ENCODE assay signal across 15 mouse cellular contexts in genomic region chr2:160655561-160655960, GRCm38 (mm10). TPM values are rescaled to one million over a fixed set of nuclear protein-coding genes. Genes with fewer than 3 reads are reported as not detected.
A peak's percentile ranks its signal among the peaks of the same experiment; 100 is the strongest.
DNase-seq lines count a peak whose midpoint lies in the region; ATAC-seq and TF ChIP-seq lines count a peak whose summit lies in the region.
"Had no signal": no experiment of that assay in that cellular context is flagged by ENCODE, and none has a peak within 500 bp of the region (broad histone marks: within the 10 kb centered on the region; RNA-seq: fewer than 3 reads in every experiment).

No protein-coding gene starts in this region.

- DNase-seq in hindbrain, postnatal 0 days (ENCODE audit: low spot score), result peak; percentile 22
- no peak for DNase-seq in hindbrain, embryonic 11.5 days (ENCODE audit: low spot score)
- peak; percentile 53 for DNase-seq in cerebellum, adult 9-10 months
- peak; percentile 70 for DNase-seq in layer of hippocampus, adult 9-11 months
- DNase-seq in spleen, adult 12 weeks (ENCODE audit: low spot score), result no peak
- no peak for DNase-seq in spleen, adult 18-20 months
- DNase-seq: adrenal gland, postnatal 25 days; heart, postnatal 36 days; kidney, adult 8-10 months; kidney, postnatal 4 days; lung, postnatal 14 days; right cerebral cortex, adult 18-20 months had no signal

- 87% methylated on average over 1 of the region's 1 CpGs for WGBS in hindbrain, postnatal 0 days
- WGBS in hindbrain, embryonic 11.5 days, result 100% methylated on average over 1 of the region's 1 CpGs

- no peak overlapping the region for H3K4me3 ChIP-seq in hindbrain, postnatal 0 days (ENCODE audit: low read length)
- H3K4me3 ChIP-seq in hindbrain, embryonic 11.5 days (ENCODE audit: low read depth, low read length), result no peak overlapping the region
- peak overlapping the region; percentile 98 for H3K4me3 ChIP-seq in ES-Bruce4 (ENCODE audit: low read depth, low read length)
- H3K4me3 ChIP-seq: heart, embryonic 12.5 days had no signal

- no peak for TF ChIP-seq EP300 in ES-Bruce4 (IDR thresholded peaks at IDR 0.05; ENCODE audit: insufficient read depth, low read depth, low read length)

- H3K27ac ChIP-seq in hindbrain, postnatal 0 days, result no peak overlapping the region
- H3K27ac ChIP-seq in hindbrain, embryonic 11.5 days (ENCODE audit: low read depth, low read length), result no peak overlapping the region
- H3K27ac ChIP-seq in ES-Bruce4 (ENCODE audit: insufficient read depth, low read length), result peak overlapping the region; percentile 95
- H3K27ac ChIP-seq: liver, embryonic 14.5 days had no signal

- H3K4me2 ChIP-seq in hindbrain, postnatal 0 days (ENCODE audit: low read depth, low read length), result no peak overlapping the region
- no peak overlapping the region for H3K4me2 ChIP-seq in hindbrain, embryonic 11.5 days (replicated peaks; ENCODE audit: low read depth, low read length)
- H3K4me2 ChIP-seq: heart, embryonic 12.5 days had no signal

- H3K9me3 ChIP-seq in hindbrain, postnatal 0 days (ENCODE audit: low read length), result no peaks in the 10 kb centered on the region
- no peaks in the 10 kb centered on the region for H3K9me3 ChIP-seq in hindbrain, embryonic 11.5 days (ENCODE audit: control insufficient read depth, low read length)
- H3K9me3 ChIP-seq in ES-Bruce4 (replicated peaks; ENCODE audit: control insufficient read depth, insufficient read depth, low read length, poor library complexity, severe bottlenecking), result no peaks in the 10 kb centered on the region
- H3K9me3 ChIP-seq: heart, embryonic 12.5 days had no signal

- no peak for TF ChIP-seq CTCF in hindbrain, postnatal 0 days (IDR thresholded peaks at IDR 0.05; ENCODE audit: low read depth)
- TF ChIP-seq CTCF in ES-Bruce4 (IDR thresholded peaks at IDR 0.05; ENCODE audit: low read depth, low read length), result no peak

- TF ChIP-seq POLR2A in ES-Bruce4 (IDR thresholded peaks at IDR 0.05; ENCODE audit: insufficient read depth, low read length), result no peak

- no peaks in the 10 kb centered on the region; the same call in 1 of the 2 replicates for H3K36me3 ChIP-seq in hindbrain, postnatal 0 days (ENCODE audit: insufficient read depth, low read length)
- 0 out of 2 replicates have a peak, but pooled peaks cover 2% of the 10 kb centered on the region for H3K36me3 ChIP-seq in hindbrain, embryonic 11.5 days (ENCODE audit: control insufficient read depth, insufficient read depth, low read length)
- H3K36me3 ChIP-seq in ES-Bruce4 (ENCODE audit: control insufficient read depth, insufficient read depth, low read length, poor library complexity, severe bottlenecking), result peaks cover 4% of the 10 kb centered on the region

- no peaks in the 10 kb centered on the region for H3K4me1 ChIP-seq in hindbrain, postnatal 0 days (ENCODE audit: insufficient read depth, low read length)
- H3K4me1 ChIP-seq in hindbrain, embryonic 11.5 days (replicated peaks; ENCODE audit: control insufficient read depth, insufficient read depth, low read length), result no peaks in the 10 kb centered on the region
- peaks cover 3% of the 10 kb centered on the region for H3K4me1 ChIP-seq in ES-Bruce4 (ENCODE audit: control insufficient read depth, insufficient read depth, low read length)

- no peak overlapping the region for H3K9ac ChIP-seq in hindbrain, postnatal 0 days (replicated peaks; ENCODE audit: low read length)
- no peak overlapping the region for H3K9ac ChIP-seq in hindbrain, embryonic 11.5 days (ENCODE audit: low read depth, low read length)
- peak overlapping the region; percentile 42 for H3K9ac ChIP-seq in ES-Bruce4 (ENCODE audit: low read depth, poor library complexity, severe bottlenecking)
- H3K9ac ChIP-seq: heart, embryonic 12.5 days; liver, embryonic 14.5 days had no signal

- no peak for ATAC-seq in hindbrain, postnatal 0 days
- ATAC-seq in hindbrain, embryonic 11.5 days (ENCODE audit: low FRiP score), result no peak

- no peaks in the 10 kb centered on the region for H3K27me3 ChIP-seq in hindbrain, postnatal 0 days (ENCODE audit: insufficient read depth, low read length)
- H3K27me3 ChIP-seq in hindbrain, embryonic 11.5 days (ENCODE audit: control insufficient read depth, insufficient read depth, low read length), result no peaks in the 10 kb centered on the region
- H3K27me3 ChIP-seq in ES-Bruce4 (ENCODE audit: control insufficient read depth, insufficient read depth, low read length, poor library complexity, severe bottlenecking), result no peaks in the 10 kb centered on the region
- H3K27me3 ChIP-seq: heart, embryonic 12.5 days had no signal

RNA-seq across cellular contexts. Expression of gene Top1, which starts 9.9 kb away (rescaled TPM):
- total RNA-seq in hindbrain, postnatal 0 days (2014; rRNA removed), result 22.2 and 28.8 TPM in 2 replicates
- 44.9 and 50.7 TPM in 2 replicates for polyA plus RNA-seq in hindbrain, postnatal 0 days (2015; fragmentation: Nextera tagmentation; extraction: Ambion mirVana)
- polyA plus RNA-seq in hindbrain, embryonic 11.5 days (2014; fragmentation: Nextera tagmentation; extraction: Ambion mirVana), result 106 and 123 TPM in 2 replicates
- 156 and 174 TPM in 2 replicates for polyA plus RNA-seq in ES-Bruce4 (2011; ENCODE audit: insufficient read depth, insufficient read length, low read depth, missing spikeins)

Comparison
In these comparisons a context has a peak if more than half of its experiments do, and no peak if none do; other contexts are left out.
1. DNase-seq: peak in hindbrain, postnatal 0 days (single experiment), cerebellum, adult 9-10 months (single experiment) and layer of hippocampus, adult 9-11 months (single experiment); none in hindbrain, embryonic 11.5 days (single experiment), spleen, adult 12 weeks (single experiment) and spleen, adult 18-20 months (0 of 2).